Comparison of ENCODE assay signal across 26 mouse cellular contexts in genomic region chr10:4254459-4254858, GRCm38 (mm10). TPM values are rescaled to one million over a fixed set of nuclear protein-coding genes. Genes with fewer than 3 reads are reported as not detected.
DNase-seq lines count a peak whose midpoint lies in the region; ATAC-seq and TF ChIP-seq lines count a peak whose summit lies in the region.
"Had no signal": no experiment of that assay in that cellular context is flagged by ENCODE, and none has a peak within 500 bp of the region (broad histone marks: within the 10 kb centered on the region; RNA-seq: fewer than 3 reads in every experiment).

No protein-coding gene starts in this region.

- 0 out of 2 replicates have a peak, but pooled peaks cover 3% of the 10 kb centered on the region for H3K9me3 ChIP-seq in hindbrain, embryonic 10.5 days
- H3K9me3 ChIP-seq in hindbrain, postnatal 0 days (ENCODE audit: low read length), result no peaks in the 10 kb centered on the region
- no peaks in the 10 kb centered on the region for H3K9me3 ChIP-seq in ES-E14 (ENCODE audit: control insufficient read depth, insufficient read depth, low read depth, low read length)
- no peaks in the 10 kb centered on the region for H3K9me3 ChIP-seq in limb, embryonic 10.5 days (replicated peaks)
- H3K9me3 ChIP-seq: forebrain, embryonic 10.5 days; forebrain, embryonic 13.5 days; heart, embryonic 12.5 days; heart, embryonic 15.5 days had no signal

- no peak for TF ChIP-seq CTCF in hindbrain, postnatal 0 days (IDR thresholded peaks at IDR 0.05; ENCODE audit: low read depth)
- TF ChIP-seq CTCF in testis, adult 2 months (IDR thresholded peaks at IDR 0.05; ENCODE audit: control insufficient read depth, insufficient read depth, insufficient replicate concordance, low read depth, low read length), result no peak

- no peak for TF ChIP-seq POLR2A in testis, adult 2 months (IDR thresholded peaks at IDR 0.05; ENCODE audit: control insufficient read depth, low read depth, low read length)

- H3K27ac ChIP-seq in hindbrain, embryonic 10.5 days, result peak overlapping the region; percentile 12; the same call in 1 of the 2 replicates
- no peak overlapping the region for H3K27ac ChIP-seq in hindbrain, postnatal 0 days
- H3K27ac ChIP-seq in ES-E14 (ENCODE audit: insufficient read depth, low read depth, low read length, poor library complexity, severe bottlenecking), result peak overlapping the region; percentile 67
- peak overlapping the region; percentile 61 for H3K27ac ChIP-seq in testis, adult 2 months (ENCODE audit: control insufficient read depth, insufficient read depth, low read depth, low read length)
- H3K27ac ChIP-seq in limb, embryonic 10.5 days, result no peak overlapping the region
- H3K27ac ChIP-seq: forebrain, embryonic 10.5 days; forebrain, embryonic 13.5 days; heart, embryonic 15.5 days; hindbrain, embryonic 14.5 days had no signal

- H3K4me1 ChIP-seq in hindbrain, embryonic 10.5 days (replicated peaks), result peaks cover 1% of the 10 kb centered on the region
- no peaks in the 10 kb centered on the region for H3K4me1 ChIP-seq in hindbrain, postnatal 0 days (ENCODE audit: insufficient read depth, low read length)
- peaks cover 14 to 22% of the 10 kb centered on the region in 2 experiments; a peak in 3 of 4 replicates for H3K4me1 ChIP-seq in ES-E14 (ENCODE audit: control insufficient read depth in 2 of 2, insufficient read depth in 2 of 2, low read length in 2 of 2, poor library complexity in 1 of 2)
- 0 out of 2 replicates have a peak, but pooled peaks cover 2% of the 10 kb centered on the region for H3K4me1 ChIP-seq in testis, adult 2 months (ENCODE audit: control insufficient read depth, insufficient read depth, low read length)
- H3K4me1 ChIP-seq in limb, embryonic 10.5 days, result no peaks in the 10 kb centered on the region
- H3K4me1 ChIP-seq: forebrain, embryonic 13.5 days; heart, embryonic 12.5 days; heart, embryonic 15.5 days had no signal

- in situ Hi-C loops in ES-E14 (cut with MboI; ENCODE audit: low sequenced_read_pairs in 2 of 2, unreplicated experiment in 2 of 2), result no loop called here

- 48% methylated on average over 5 of the region's 5 CpGs for WGBS in hindbrain, embryonic 10.5 days
- WGBS in hindbrain, postnatal 0 days, result 60% methylated on average over 5 of the region's 5 CpGs
- WGBS in limb, embryonic 10.5 days, result 55% methylated on average over 5 of the region's 5 CpGs

- no peaks in the 10 kb centered on the region for H3K27me3 ChIP-seq in hindbrain, embryonic 10.5 days (ENCODE audit: insufficient read depth, poor library complexity, severe bottlenecking)
- H3K27me3 ChIP-seq in hindbrain, postnatal 0 days (ENCODE audit: insufficient read depth, low read length), result no peaks in the 10 kb centered on the region
- no peaks in the 10 kb centered on the region for H3K27me3 ChIP-seq in testis, adult 2 months (ENCODE audit: control insufficient read depth, insufficient read depth, low read length)
- no peaks in the 10 kb centered on the region for H3K27me3 ChIP-seq in limb, embryonic 10.5 days (ENCODE audit: low read depth, poor library complexity, severe bottlenecking)
- H3K27me3 ChIP-seq: forebrain, embryonic 13.5 days; heart, embryonic 12.5 days; heart, embryonic 15.5 days had no signal

- DNase-seq in hindbrain, embryonic 10.5 days (ENCODE audit: low spot score), result no peak
- DNase-seq in hindbrain, postnatal 0 days (ENCODE audit: low spot score), result no peak
- no peak for DNase-seq in ES-E14 (ENCODE audit: low read depth, low spot score)
- DNase-seq in thymus, adult 18-20 months, result no peak
- no peak for DNase-seq in limb, embryonic 10.5 days (ENCODE audit: low spot score)
- DNase-seq in neural tube, embryonic 10.5 days (ENCODE audit: extremely low spot score, low spot score), result no peak
- DNase-seq: adrenal gland, adult 2 months; adrenal gland, postnatal 14 days; B cell, adult 2 months; cerebellum, adult 11 months; cerebellum, adult 2 months; cerebellum, adult 9-11 months; cerebellum, postnatal 25 days; gastrocnemius, postnatal 10 days; gastrocnemius, postnatal 36 days; heart, postnatal 10 days; heart, postnatal 36 days had no signal

- no peak for ATAC-seq in hindbrain, postnatal 0 days
- ATAC-seq: forebrain, embryonic 13.5 days; forebrain, embryonic 16.5 days; intestine, postnatal 0 days had no signal

- H3K36me3 ChIP-seq in hindbrain, embryonic 10.5 days, result no peaks in the 10 kb centered on the region
- H3K36me3 ChIP-seq in hindbrain, postnatal 0 days (ENCODE audit: insufficient read depth, low read length), result no peaks in the 10 kb centered on the region
- no peaks in the 10 kb centered on the region for H3K36me3 ChIP-seq in ES-E14 (ENCODE audit: control insufficient read depth, insufficient read depth, low read length, poor library complexity, severe bottlenecking)
- no peaks in the 10 kb centered on the region for H3K36me3 ChIP-seq in testis, adult 2 months (ENCODE audit: control insufficient read depth, insufficient read depth, low read length)
- no peaks in the 10 kb centered on the region for H3K36me3 ChIP-seq in limb, embryonic 10.5 days
- H3K36me3 ChIP-seq: forebrain, embryonic 10.5 days; heart, embryonic 12.5 days; heart, embryonic 15.5 days had no signal

- no peak overlapping the region for H3K4me2 ChIP-seq in hindbrain, postnatal 0 days (ENCODE audit: low read depth, low read length)
- H3K4me2 ChIP-seq: forebrain, embryonic 13.5 days; heart, embryonic 12.5 days; heart, embryonic 15.5 days; hindbrain, embryonic 14.5 days had no signal

- H3K9ac ChIP-seq in hindbrain, postnatal 0 days (replicated peaks; ENCODE audit: low read length), result no peak overlapping the region
- H3K9ac ChIP-seq in ES-E14 (ENCODE audit: insufficient read depth, low read depth, low read length, poor library complexity, severe bottlenecking), result peak overlapping the region; percentile 62
- H3K9ac ChIP-seq: forebrain, embryonic 13.5 days; heart, embryonic 12.5 days; heart, embryonic 15.5 days; hindbrain, embryonic 14.5 days had no signal

- no peak overlapping the region for H3K4me3 ChIP-seq in hindbrain, embryonic 10.5 days
- no peak overlapping the region for H3K4me3 ChIP-seq in hindbrain, postnatal 0 days (ENCODE audit: low read length)
- peak overlapping the region; percentile 28 to 54 for H3K4me3 ChIP-seq in ES-E14 (ENCODE audit: insufficient read depth in 1 of 2, low read depth in 1 of 2, low read length in 2 of 2, poor library complexity in 1 of 2, severe bottlenecking in 1 of 2)
- no peak overlapping the region for H3K4me3 ChIP-seq in testis, adult 2 months (ENCODE audit: control insufficient read depth, low read depth, low read length)
- no peak overlapping the region for H3K4me3 ChIP-seq in limb, embryonic 10.5 days
- H3K4me3 ChIP-seq: forebrain, embryonic 10.5 days; forebrain, embryonic 13.5 days; heart, embryonic 12.5 days; heart, embryonic 15.5 days had no signal

TF ChIP-seq in ES-E14, 5 proteins besides CTCF, POLR2A, EP300 and RAD21:
- TF ChIP-seq MAFK (IDR thresholded peaks at IDR 0.05; ENCODE audit: insufficient read depth, low read depth, low read length), result no peak
- peak; percentile 16; the same call in 1 of the 2 replicates for TF ChIP-seq ZNF384 (IDR thresholded peaks at IDR 0.05; ENCODE audit: low read depth, low read length)

RNA-seq across cellular contexts. Expression of gene Akap12, which starts 11.7 kb away (rescaled TPM):
- polyA plus RNA-seq in hindbrain, embryonic 10.5 days (2016; fragmentation: Nextera tagmentation; extraction: Ambion mirVana), result 36.4 and 45.8 TPM in 2 replicates
- total RNA-seq in hindbrain, postnatal 0 days (2014; rRNA removed), result 32.9 and 40.4 TPM in 2 replicates
- polyA plus RNA-seq in hindbrain, postnatal 0 days (2015; fragmentation: Nextera tagmentation; extraction: Ambion mirVana), result 35.7 and 35.9 TPM in 2 replicates
- 346 and 466 TPM in 2 replicates for total RNA-seq in ES-E14 (2012; rRNA removed)
- polyA plus RNA-seq in testis, adult 2 months (2012; rRNA removed), result 427 and 446 TPM in 2 replicates
- polyA plus RNA-seq in limb, embryonic 10.5 days (2016; fragmentation: Nextera tagmentation; extraction: Ambion mirVana), result 8.4 and 9.0 TPM in 2 replicates
- total RNA-seq: granulocyte monocyte progenitor cell, adult 5-6 weeks had no signal

Comparison
In these comparisons a context has a peak if more than half of its experiments do, and no peak if none do; other contexts are left out.
1. H3K27ac ChIP-seq: peak in hindbrain, embryonic 10.5 days (single experiment), ES-E14 (single experiment) and testis, adult 2 months (single experiment); none in hindbrain, postnatal 0 days (single experiment) and limb, embryonic 10.5 days (single experiment).
2. H3K4me3 ChIP-seq: peak in ES-E14 (2 of 2); none in hindbrain, embryonic 10.5 days (single experiment), hindbrain, postnatal 0 days (single experiment), testis, adult 2 months (single experiment) and limb, embryonic 10.5 days (single experiment).